Mouse (Mus musculus): Measurements from ENCODE around the gene Cyp2d26.

DNA sequence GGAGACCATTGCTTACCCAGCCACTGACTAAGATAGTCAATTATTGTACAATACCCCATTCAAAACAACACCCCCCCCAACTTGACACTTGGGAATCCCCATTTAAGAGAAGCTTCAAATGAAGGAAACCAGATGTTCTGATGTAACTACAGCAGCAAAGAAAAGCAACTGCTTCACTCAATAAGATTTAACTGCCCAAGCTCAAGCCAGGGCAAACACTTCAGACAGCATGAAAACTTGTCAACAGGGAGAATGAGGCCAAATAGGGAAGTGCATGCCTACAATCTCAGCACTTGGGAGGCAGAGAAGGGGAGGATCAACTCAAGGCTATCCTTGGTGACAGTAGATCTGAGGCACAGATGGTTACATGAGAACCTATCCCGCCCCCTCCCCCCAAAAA lies 27.6 kb upstream of the Cyp2d26 start:
- no peak for TF ChIP-seq CTCF (conservative IDR thresholded peaks at IDR 0.05; ENCODE audit: low read length)
- no peak for TF ChIP-seq NANOG (IDR thresholded peaks at IDR 0.05; ENCODE audit: borderline replicate concordance, low read length)

Data from E14TG2a.4 (cell line).